Mouse (Mus musculus): Measurements from ENCODE around the gene Ppm1j. TPM values are rescaled to one million over a fixed set of nuclear protein-coding genes. Genes with fewer than 3 reads are reported as not detected.

Ppm1j gene
- total and polyA plus RNA-seq, 3 experiments = 0.54 to 2.7 TPM; not detected in 1

- no peak overlapping the region for H3K27ac ChIP-seq (ENCODE audit: control insufficient read depth, low read depth, low read length)
- H3K79me2 ChIP-seq (ENCODE audit: control insufficient read depth, insufficient read depth, low read length, poor library complexity) = no peaks in the 10 kb centered on the region
- DNase-seq (ENCODE audit: low read depth, low spot score) = no peak
- H3K4me3 ChIP-seq (ENCODE audit: control insufficient read depth in 1 of 2, insufficient read depth in 1 of 2, low read depth in 2 of 2, low read length in 2 of 2) = no peak overlapping the region
- H3K27me3 ChIP-seq (ENCODE audit: control insufficient read depth in 1 of 2, insufficient read depth in 2 of 2, low read length in 2 of 2) = no peaks in the 10 kb centered on the region
- H3K9me3 ChIP-seq (replicated peaks; ENCODE audit: insufficient read depth, low read length) = no peaks in the 10 kb centered on the region
- H3K9ac ChIP-seq (ENCODE audit: control insufficient read depth, low read depth, low read length, poor library complexity, severe bottlenecking) = no peak overlapping the region
- TF ChIP-seq NELFE (IDR thresholded peaks at IDR 0.05; ENCODE audit: low read depth, low read length) (no peak), KAT2A (conservative IDR thresholded peaks at IDR 0.05; ENCODE audit: low read depth, low read length) (no peak), POLR2A (IDR thresholded peaks at IDR 0.05; ENCODE audit: control insufficient read depth in 1 of 2, insufficient read depth in 1 of 2, low read depth in 1 of 2, low read length in 2 of 2, poor library complexity in 1 of 2) (no peak), HCFC1 (IDR thresholded peaks at IDR 0.05; ENCODE audit: low read depth, low read length) (no peak), CHD1 (IDR thresholded peaks at IDR 0.05; ENCODE audit: low read depth, low read length) (no peak), POLR2AphosphoS5 (IDR thresholded peaks at IDR 0.05; ENCODE audit: borderline replicate concordance, low read depth, low read length) (no peak), E2F4 (IDR thresholded peaks at IDR 0.05; ENCODE audit: borderline replicate concordance, low read depth, low read length) (no peak), ZKSCAN1 (IDR thresholded peaks at IDR 0.05; ENCODE audit: low read depth, low read length) (no peak), GATA1 (IDR thresholded peaks at IDR 0.05; ENCODE audit: low read depth, low read length) (no peak), UBTF (IDR thresholded peaks at IDR 0.05; ENCODE audit: borderline replicate concordance, insufficient read depth, low read depth, low read length) (no peak), CTCF (IDR thresholded peaks at IDR 0.05 in 2 of 3, conservative IDR thresholded peaks at IDR 0.05 in 1 of 3; ENCODE audit: control insufficient read depth in 1 of 3, insufficient read depth in 1 of 3, low read depth in 2 of 3, low read length in 3 of 3, poor library complexity in 1 of 3, severe bottlenecking in 1 of 3) (no peak), MAZ (IDR thresholded peaks at IDR 0.05; ENCODE audit: low read depth, low read length) (no peak), MAX (IDR thresholded peaks at IDR 0.05; ENCODE audit: low read length) (no peak), GABPA (IDR thresholded peaks at IDR 0.05; ENCODE audit: low read depth, low read length) (no peak), BHLHE40 (IDR thresholded peaks at IDR 0.05; ENCODE audit: borderline replicate concordance, low read depth, low read length) (no peak), ZNF384 (IDR thresholded peaks at IDR 0.05; ENCODE audit: low read depth, low read length) (no peak), EP300 (IDR thresholded peaks at IDR 0.05; ENCODE audit: low read depth in 1 of 2, low read length in 2 of 2) (no peak), CHD2 (IDR thresholded peaks at IDR 0.05; ENCODE audit: low read length) (no peak), ZMIZ1 (IDR thresholded peaks at IDR 0.05; ENCODE audit: low read depth, low read length) (no peak)
- peaks cover 0 to 2% of the 10 kb centered on the region in 2 experiments; a peak in 1 of 4 replicates for H3K36me3 ChIP-seq (ENCODE audit: control insufficient read depth in 1 of 2, insufficient read depth in 2 of 2, low read length in 2 of 2)
- H3K4me1 ChIP-seq (ENCODE audit: control insufficient read depth in 1 of 2, insufficient read depth in 2 of 2, low read length in 2 of 2) = no peaks in the 10 kb centered on the region
These were observed 20.6 kb downstream of the Ppm1j start for GRCm38 (mm10) chr3:104801481-104801880.

- Histone ChIP-seq H3K4me3 (ENCODE audit: control insufficient read depth in 1 of 2, insufficient read depth in 1 of 2, low read depth in 2 of 2, low read length in 2 of 2) (no peak overlapping the region), H3K79me2 (ENCODE audit: control insufficient read depth, insufficient read depth, low read length, poor library complexity) (no peaks in the 10 kb centered on the region), H3K27me3 (ENCODE audit: control insufficient read depth in 1 of 2, insufficient read depth in 2 of 2, low read length in 2 of 2) (no peaks in the 10 kb centered on the region), H3K4me1 (ENCODE audit: control insufficient read depth in 1 of 2, insufficient read depth in 2 of 2, low read length in 2 of 2) (no peaks in the 10 kb centered on the region), H3K9me3 (replicated peaks; ENCODE audit: insufficient read depth, low read length) (no peaks in the 10 kb centered on the region), H3K9ac (ENCODE audit: control insufficient read depth, low read depth, low read length, poor library complexity, severe bottlenecking) (no peak overlapping the region), H3K36me3 (ENCODE audit: control insufficient read depth in 1 of 2, insufficient read depth in 2 of 2, low read length in 2 of 2) (peaks cover 0 to 2% of the 10 kb centered on the region in 2 experiments; a peak in 1 of 4 replicates), H3K27ac (ENCODE audit: control insufficient read depth, low read depth, low read length) (no peak overlapping the region)
- no peak for DNase-seq (ENCODE audit: low read depth, low spot score)
- TF ChIP-seq EP300 (IDR thresholded peaks at IDR 0.05; ENCODE audit: low read depth in 1 of 2, low read length in 2 of 2) (no peak), TBP (IDR thresholded peaks at IDR 0.05; ENCODE audit: low read depth, low read length) (no peak), POLR2A (IDR thresholded peaks at IDR 0.05; ENCODE audit: control insufficient read depth in 1 of 2, insufficient read depth in 1 of 2, low read depth in 1 of 2, low read length in 2 of 2, poor library complexity in 1 of 2) (no peak), KAT2A (conservative IDR thresholded peaks at IDR 0.05; ENCODE audit: low read depth, low read length) (no peak), ETS1 (IDR thresholded peaks at IDR 0.05; ENCODE audit: low read depth, low read length) (no peak), CHD1 (IDR thresholded peaks at IDR 0.05; ENCODE audit: low read depth, low read length) (no peak), GATA1 (IDR thresholded peaks at IDR 0.05; ENCODE audit: low read depth, low read length) (no peak), ZKSCAN1 (IDR thresholded peaks at IDR 0.05; ENCODE audit: low read depth, low read length) (no peak), POLR2AphosphoS2 (IDR thresholded peaks at IDR 0.05; ENCODE audit: low read length) (no peak), MAFK (IDR thresholded peaks at IDR 0.05; ENCODE audit: borderline replicate concordance, low read depth, low read length) (no peak), MXI1 (IDR thresholded peaks at IDR 0.05; ENCODE audit: low read depth, low read length) (no peak), ZNF384 (IDR thresholded peaks at IDR 0.05; ENCODE audit: low read depth, low read length) (no peak), USF1 (IDR thresholded peaks at IDR 0.05; ENCODE audit: low read depth, low read length) (no peak), NELFE (IDR thresholded peaks at IDR 0.05; ENCODE audit: low read depth, low read length) (no peak), BHLHE40 (IDR thresholded peaks at IDR 0.05; ENCODE audit: borderline replicate concordance, low read depth, low read length) (no peak), CTCF (IDR thresholded peaks at IDR 0.05 in 2 of 3, conservative IDR thresholded peaks at IDR 0.05 in 1 of 3; ENCODE audit: control insufficient read depth in 1 of 3, insufficient read depth in 1 of 3, low read depth in 2 of 3, low read length in 3 of 3, poor library complexity in 1 of 3, severe bottlenecking in 1 of 3) (no peak)
These were observed 23.5 kb downstream of the Ppm1j start for GRCm38 (mm10) chr3:104804312-104804711.

All from MEL (cell line).